Mouse (Mus musculus): ENCODE data around the gene Vmn1r61.

Gene Vmn1r61

DNA sequence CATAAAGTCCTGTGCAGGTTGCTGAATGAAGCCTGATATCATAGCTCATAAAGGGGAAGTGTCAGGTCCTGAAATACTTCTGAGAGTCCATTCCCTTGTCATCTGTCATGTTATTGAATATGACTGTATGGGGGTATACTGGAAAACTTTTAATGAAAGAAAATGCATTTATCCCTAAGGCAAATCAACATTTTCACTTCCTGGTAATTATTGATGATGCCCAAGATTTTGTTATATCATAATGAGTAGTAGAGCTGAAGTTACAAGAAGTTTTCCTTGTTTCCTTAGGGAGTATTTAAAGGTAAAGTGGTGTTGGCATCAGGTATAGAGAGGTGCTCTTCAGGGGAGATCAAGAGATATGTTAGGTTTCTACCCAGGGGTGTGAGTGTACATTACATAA is at the start of gene Vmn1r61:
TSS of gene Vmn1r61 (minus strand) at position 101 of the 400 bp plus-strand sequence.
- no peak for DNase-seq (ENCODE audit: low read depth, low spot score)

Data from retina, postnatal 7 days (tissue).